Mouse (Mus musculus): Measurements from ENCODE around the gene Xpo1. TPM values are rescaled to one million over a fixed set of nuclear protein-coding genes. Genes with fewer than 3 reads are reported as not detected.

The Xpo1 gene
- polyA plus RNA-seq (2014; fragmentation: Nextera tagmentation; extraction: Ambion mirVana): 115 and 116 TPM in 2 replicates

GRCm38 (mm10) chr11:23255427-23256193 lies at the start of gene Xpo1:
Xpo1 (plus strand) TSS chr11:23256041.
- Histone ChIP-seq H3K27ac (ENCODE audit: low read depth) (peak within 1 kb of the TSS; percentile 100), H3K4me2 (ENCODE audit: low read length) (peak within 1 kb of the TSS; percentile 63), H3K4me3 (ENCODE audit: low read depth, low read length) (peak within 1 kb of the TSS; percentile 80), H3K4me1 (replicated peaks; ENCODE audit: control insufficient read depth, insufficient read depth, low read length) (peaks cover 7% of the 10 kb centered on the region), H3K9me3 (ENCODE audit: control insufficient read depth, low read length) (no peaks in the 10 kb centered on the region), H3K9ac (ENCODE audit: low read length) (peak within 1 kb of the TSS; percentile 100), H3K27me3 (replicated peaks; ENCODE audit: control insufficient read depth, insufficient read depth, low read length) (no peaks in the 10 kb centered on the region), H3K36me3 (ENCODE audit: control insufficient read depth, insufficient read depth, low read length) (no peaks in the 10 kb centered on the region)
- under 1% methylated on average over 52 of the region's 60 CpGs for WGBS
- ATAC-seq (replicated peaks; ENCODE audit: low FRiP score, low TSS enrichment, low read depth) (peak; percentile 99), DNase-seq (ENCODE audit: low spot score) (peak; percentile 99)

- no peak for ATAC-seq (replicated peaks; ENCODE audit: low FRiP score, low TSS enrichment, low read depth)
- no peak overlapping the region for H3K27ac ChIP-seq (ENCODE audit: low read depth)
- H3K27me3 ChIP-seq (replicated peaks; ENCODE audit: control insufficient read depth, insufficient read depth, low read length): no peaks in the 10 kb centered on the region
- no peak overlapping the region for H3K4me2 ChIP-seq (ENCODE audit: low read length)
- H3K4me3 ChIP-seq (ENCODE audit: low read depth, low read length): no peak overlapping the region
- H3K36me3 ChIP-seq (ENCODE audit: control insufficient read depth, insufficient read depth, low read length): no peaks in the 10 kb centered on the region
- H3K4me1 ChIP-seq (replicated peaks; ENCODE audit: control insufficient read depth, insufficient read depth, low read length): no peaks in the 10 kb centered on the region
- no peaks in the 10 kb centered on the region for H3K9me3 ChIP-seq (ENCODE audit: control insufficient read depth, low read length)
- DNase-seq (ENCODE audit: low spot score): peak; percentile 48
- H3K9ac ChIP-seq (ENCODE audit: low read length): no peak overlapping the region
- 90% methylated on average over 7 of the region's 7 CpGs for WGBS
Observed at GRCm38 (mm10) chr11:23209717-23210116, 46.1 kb upstream of the Xpo1 start.

GRCm38 (mm10) chr11:23210590-23211510 lies 45.0 kb upstream of the Xpo1 start:
- H3K4me1 ChIP-seq (replicated peaks; ENCODE audit: control insufficient read depth, insufficient read depth, low read length): no peaks in the 10 kb centered on the region
- 18% methylated on average over 16 of the region's 16 CpGs for WGBS
- H3K9ac ChIP-seq (ENCODE audit: low read length): peak overlapping the region; percentile 27
- peak; percentile 74 for DNase-seq (ENCODE audit: low spot score)
- H3K36me3 ChIP-seq (ENCODE audit: control insufficient read depth, insufficient read depth, low read length): no peaks in the 10 kb centered on the region
- peak overlapping the region; percentile 67 for H3K27ac ChIP-seq (ENCODE audit: low read depth)
- H3K9me3 ChIP-seq (ENCODE audit: control insufficient read depth, low read length): no peaks in the 10 kb centered on the region
- peak overlapping the region; percentile 51 for H3K4me2 ChIP-seq (ENCODE audit: low read length)
- ATAC-seq (replicated peaks; ENCODE audit: low FRiP score, low TSS enrichment, low read depth): peak; percentile 64; the same call in 1 of the 2 replicates
- peak overlapping the region; percentile 27 for H3K4me3 ChIP-seq (ENCODE audit: low read depth, low read length)
- H3K27me3 ChIP-seq (replicated peaks; ENCODE audit: control insufficient read depth, insufficient read depth, low read length): no peaks in the 10 kb centered on the region

GRCm38 (mm10) chr11:23217430-23217829 lies 38.4 kb upstream of the Xpo1 start:
- no peak for ATAC-seq (replicated peaks; ENCODE audit: low FRiP score, low TSS enrichment, low read depth)
- H3K4me3 ChIP-seq (ENCODE audit: low read depth, low read length): no peak overlapping the region
- H3K36me3 ChIP-seq (ENCODE audit: control insufficient read depth, insufficient read depth, low read length): no peaks in the 10 kb centered on the region
- H3K4me2 ChIP-seq (ENCODE audit: low read length): no peak overlapping the region
- peak; percentile 38 for DNase-seq (ENCODE audit: low spot score)
- 85% methylated on average over 9 of the region's 9 CpGs for WGBS
- H3K27me3 ChIP-seq (replicated peaks; ENCODE audit: control insufficient read depth, insufficient read depth, low read length): no peaks in the 10 kb centered on the region
- H3K27ac ChIP-seq (ENCODE audit: low read depth): no peak overlapping the region
- H3K9me3 ChIP-seq (ENCODE audit: control insufficient read depth, low read length): no peaks in the 10 kb centered on the region
- no peak overlapping the region for H3K9ac ChIP-seq (ENCODE audit: low read length)
- no peaks in the 10 kb centered on the region for H3K4me1 ChIP-seq (replicated peaks; ENCODE audit: control insufficient read depth, insufficient read depth, low read length)

- Histone ChIP-seq H3K9ac (ENCODE audit: low read length) (no peak overlapping the region), H3K27ac (ENCODE audit: low read depth) (no peak overlapping the region), H3K36me3 (ENCODE audit: control insufficient read depth, insufficient read depth, low read length) (no peaks in the 10 kb centered on the region), H3K4me2 (ENCODE audit: low read length) (no peak overlapping the region), H3K4me3 (ENCODE audit: low read depth, low read length) (no peak overlapping the region), H3K9me3 (ENCODE audit: control insufficient read depth, low read length) (no peaks in the 10 kb centered on the region), H3K4me1 (replicated peaks; ENCODE audit: control insufficient read depth, insufficient read depth, low read length) (no peaks in the 10 kb centered on the region), H3K27me3 (replicated peaks; ENCODE audit: control insufficient read depth, insufficient read depth, low read length) (no peaks in the 10 kb centered on the region)
- peak; percentile 29 for DNase-seq (ENCODE audit: low spot score)
- 88% methylated on average over 4 of the region's 4 CpGs for WGBS
- no peak for ATAC-seq (replicated peaks; ENCODE audit: low FRiP score, low TSS enrichment, low read depth)
Observed at GRCm38 (mm10) chr11:23236015-23236414, 19.8 kb upstream of the Xpo1 start.

- no peak for ATAC-seq (replicated peaks; ENCODE audit: low FRiP score, low TSS enrichment, low read depth)
- 89% methylated on average over 4 of the region's 4 CpGs for WGBS
Observed at GRCm38 (mm10) chr11:23253931-23254330, 1.9 kb upstream of the Xpo1 start.

GRCm38 (mm10) chr11:23254548-23254947 lies 1.3 kb upstream of the Xpo1 start:
- no peak for ATAC-seq (replicated peaks; ENCODE audit: low FRiP score, low TSS enrichment, low read depth)
- peak overlapping the region; percentile 90 for H3K27ac ChIP-seq (ENCODE audit: low read depth)

More at GRCm38 (mm10) chr11:23253931-23254330, 1.9 kb upstream of the Xpo1 start:
- H3K4me3 ChIP-seq (ENCODE audit: low read depth, low read length): no peak overlapping the region
- no peak overlapping the region for H3K27ac ChIP-seq (ENCODE audit: low read depth)
- peak; percentile 28 for DNase-seq (ENCODE audit: low spot score)
- no peaks in the 10 kb centered on the region for H3K36me3 ChIP-seq (ENCODE audit: control insufficient read depth, insufficient read depth, low read length)
- H3K4me2 ChIP-seq (ENCODE audit: low read length): no peak overlapping the region
- H3K4me1 ChIP-seq (replicated peaks; ENCODE audit: control insufficient read depth, insufficient read depth, low read length): peaks cover under 1% of the 10 kb centered on the region
- H3K9me3 ChIP-seq (ENCODE audit: control insufficient read depth, low read length): no peaks in the 10 kb centered on the region
- H3K27me3 ChIP-seq (replicated peaks; ENCODE audit: control insufficient read depth, insufficient read depth, low read length): no peaks in the 10 kb centered on the region
- H3K9ac ChIP-seq (ENCODE audit: low read length): no peak overlapping the region

GRCm38 (mm10) chr11:23255053-23255426 lies 801 bp upstream of the Xpo1 start:
- no peaks in the 10 kb centered on the region for H3K36me3 ChIP-seq (ENCODE audit: control insufficient read depth, insufficient read depth, low read length)
- no peaks in the 10 kb centered on the region for H3K27me3 ChIP-seq (replicated peaks; ENCODE audit: control insufficient read depth, insufficient read depth, low read length)
- DNase-seq (ENCODE audit: low spot score) (no peak), ATAC-seq (replicated peaks; ENCODE audit: low FRiP score, low TSS enrichment, low read depth) (no peak)
- no peaks in the 10 kb centered on the region for H3K9me3 ChIP-seq (ENCODE audit: control insufficient read depth, low read length)
- peak overlapping the region; percentile 49 for H3K4me2 ChIP-seq (ENCODE audit: low read length)
- H3K4me1 ChIP-seq (replicated peaks; ENCODE audit: control insufficient read depth, insufficient read depth, low read length): peaks cover 7% of the 10 kb centered on the region
- 2% methylated on average over 22 of the region's 24 CpGs for WGBS
- H3K27ac ChIP-seq (ENCODE audit: low read depth): peak overlapping the region; percentile 90
- H3K9ac ChIP-seq (ENCODE audit: low read length): peak overlapping the region; percentile 66
- H3K4me3 ChIP-seq (ENCODE audit: low read depth, low read length): peak overlapping the region; percentile 80

More at GRCm38 (mm10) chr11:23254548-23254947, 1.3 kb upstream of the Xpo1 start:
- peak overlapping the region; percentile 66 for H3K9ac ChIP-seq (ENCODE audit: low read length)
- 88% methylated on average over 4 of the region's 4 CpGs for WGBS
- H3K9me3 ChIP-seq (ENCODE audit: control insufficient read depth, low read length): no peaks in the 10 kb centered on the region
- no peaks in the 10 kb centered on the region for H3K27me3 ChIP-seq (replicated peaks; ENCODE audit: control insufficient read depth, insufficient read depth, low read length)
- H3K4me3 ChIP-seq (ENCODE audit: low read depth, low read length): peak overlapping the region; percentile 80
- H3K36me3 ChIP-seq (ENCODE audit: control insufficient read depth, insufficient read depth, low read length): no peaks in the 10 kb centered on the region
- peaks cover 7% of the 10 kb centered on the region for H3K4me1 ChIP-seq (replicated peaks; ENCODE audit: control insufficient read depth, insufficient read depth, low read length)
- H3K4me2 ChIP-seq (ENCODE audit: low read length): peak overlapping the region; percentile 49
- DNase-seq (ENCODE audit: low spot score): peak; percentile 56
